8 mouse cellular contexts compared by ENCODE assay signal in the genomic region with DNA sequence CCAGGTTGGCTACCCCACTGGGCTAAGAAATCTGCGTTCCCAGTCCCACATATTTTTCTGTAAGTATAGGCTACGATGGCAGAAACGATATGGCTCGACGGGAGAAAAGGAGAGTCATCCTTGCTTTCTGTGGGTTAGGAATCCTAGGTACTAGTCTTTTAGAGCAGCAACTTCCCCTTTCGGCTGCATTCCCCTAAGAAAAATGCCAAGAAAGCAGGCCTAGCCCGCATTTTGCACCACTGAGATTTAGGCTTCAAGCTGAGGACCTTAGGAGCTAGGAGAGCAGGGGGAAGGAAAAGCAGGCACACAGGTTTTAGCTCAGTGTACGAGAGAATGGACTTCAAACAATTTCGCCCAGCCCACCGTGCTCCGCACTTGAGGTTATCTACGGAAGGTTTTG. TPM values are rescaled to one million over a fixed set of nuclear protein-coding genes. Genes with fewer than 3 reads are reported as not detected.
DNase-seq lines count a peak whose midpoint lies in the region; ATAC-seq and TF ChIP-seq lines count a peak whose summit lies in the region.

No protein-coding gene starts in this region.

- peaks cover 19% of the 10 kb centered on the region for H3K36me3 ChIP-seq in E14TG2a.4 (ENCODE audit: insufficient read depth, low read length)
- H3K36me3 ChIP-seq in forebrain, embryonic 11.5 days (ENCODE audit: control insufficient read depth, insufficient read depth, low read length) = no peaks in the 10 kb centered on the region
- H3K36me3 ChIP-seq in limb, embryonic 14.5 days (ENCODE audit: control insufficient read depth, insufficient read depth, low read length) = peaks cover 11% of the 10 kb centered on the region; the same call in 1 of the 2 replicates
- H3K36me3 ChIP-seq in neural tube, embryonic 11.5 days (ENCODE audit: control insufficient read depth, insufficient read depth, low read length) = no peaks in the 10 kb centered on the region

- WGBS in forebrain, embryonic 11.5 days = 40% methylated on average over 12 of the region's 12 CpGs
- WGBS in limb, embryonic 14.5 days = 30% methylated on average over 12 of the region's 12 CpGs
- WGBS in neural tube, embryonic 11.5 days = 28% methylated on average over 12 of the region's 12 CpGs

- TF ChIP-seq CTCF in E14TG2a.4 (conservative IDR thresholded peaks at IDR 0.05; ENCODE audit: low read length) = no peak

- TF ChIP-seq POLR2A in limb, embryonic 14.5 days (IDR thresholded peaks at IDR 0.05; ENCODE audit: borderline replicate concordance, extremely low read depth, insufficient read depth, insufficient read length) = no peak

- no peak overlapping the region for H3K27ac ChIP-seq in forebrain, embryonic 11.5 days (ENCODE audit: low read depth, low read length)
- H3K27ac ChIP-seq in limb, embryonic 14.5 days (replicated peaks; ENCODE audit: low read depth, low read length) = peak overlapping the region; percentile 94; the same call in 1 of the 2 replicates
- no peak overlapping the region for H3K27ac ChIP-seq in neural tube, embryonic 11.5 days (ENCODE audit: low read depth, low read length)

- H3K4me1 ChIP-seq in E14TG2a.4 (replicated peaks; ENCODE audit: low read depth, low read length) = peaks cover 7% of the 10 kb centered on the region; the same call in 1 of the 2 replicates
- H3K4me1 ChIP-seq in forebrain, embryonic 11.5 days (replicated peaks; ENCODE audit: control insufficient read depth, insufficient read depth, low read length) = no peaks in the 10 kb centered on the region
- no peaks in the 10 kb centered on the region for H3K4me1 ChIP-seq in limb, embryonic 14.5 days (ENCODE audit: control insufficient read depth, insufficient read depth, low read length)
- no peaks in the 10 kb centered on the region for H3K4me1 ChIP-seq in neural tube, embryonic 11.5 days (ENCODE audit: control insufficient read depth, insufficient read depth, low read length)

- H3K4me2 ChIP-seq in forebrain, embryonic 11.5 days (ENCODE audit: low read depth, low read length, severe bottlenecking) = peak overlapping the region; percentile 46
- H3K4me2 ChIP-seq in limb, embryonic 14.5 days (replicated peaks; ENCODE audit: low read depth, low read length, severe bottlenecking) = peak overlapping the region; percentile 46
- peak overlapping the region; percentile 50 for H3K4me2 ChIP-seq in neural tube, embryonic 11.5 days (ENCODE audit: low read depth)

- H3K9me3 ChIP-seq in E14TG2a.4 (ENCODE audit: low read length) = no peaks in the 10 kb centered on the region
- H3K9me3 ChIP-seq in forebrain, embryonic 11.5 days (ENCODE audit: control insufficient read depth, low read length) = no peaks in the 10 kb centered on the region
- H3K9me3 ChIP-seq in limb, embryonic 14.5 days (ENCODE audit: control insufficient read depth, low read length) = no peaks in the 10 kb centered on the region
- H3K9me3 ChIP-seq in neural tube, embryonic 11.5 days (ENCODE audit: control insufficient read depth, low read length) = no peaks in the 10 kb centered on the region

- peak; percentile 15 to 19 for DNase-seq in heart, adult 18-20 months
- DNase-seq in heart, postnatal 10 days = no peak
- no peak for DNase-seq in forebrain, embryonic 11.5 days (ENCODE audit: low spot score)
- no peak for DNase-seq in limb, embryonic 14.5 days (ENCODE audit: low spot score)
- DNase-seq in neural tube, embryonic 11.5 days (ENCODE audit: low spot score) = no peak
- no peak for DNase-seq in natural killer cell, adult 2 months (ENCODE audit: low spot score in 2 of 2)
- DNase-seq in adrenal gland, adult 18-20 months (ENCODE audit: low spot score in 2 of 2) = no peak

- ATAC-seq in forebrain, embryonic 11.5 days (replicated peaks; ENCODE audit: low FRiP score) = no peak
- ATAC-seq in limb, embryonic 14.5 days (ENCODE audit: low FRiP score, low read depth) = no peak
- no peak for ATAC-seq in neural tube, embryonic 11.5 days (ENCODE audit: insufficient read depth, low FRiP score, low TSS enrichment)

- no peaks in the 10 kb centered on the region for H3K27me3 ChIP-seq in E14TG2a.4 (ENCODE audit: insufficient read depth, low read length)
- no peaks in the 10 kb centered on the region for H3K27me3 ChIP-seq in forebrain, embryonic 11.5 days (ENCODE audit: control insufficient read depth, insufficient read depth, low read length)
- H3K27me3 ChIP-seq in limb, embryonic 14.5 days (ENCODE audit: control insufficient read depth, insufficient read depth, low read length) = no peaks in the 10 kb centered on the region
- no peaks in the 10 kb centered on the region for H3K27me3 ChIP-seq in neural tube, embryonic 11.5 days (ENCODE audit: control insufficient read depth, insufficient read depth, low read length)

- peak overlapping the region; percentile 74 for H3K4me3 ChIP-seq in E14TG2a.4 (replicated peaks; ENCODE audit: low read length)
- H3K4me3 ChIP-seq in forebrain, embryonic 11.5 days (ENCODE audit: low read depth, low read length) = peak overlapping the region; percentile 49
- H3K4me3 ChIP-seq in limb, embryonic 14.5 days (replicated peaks; ENCODE audit: low read length) = peak overlapping the region; percentile 53
- H3K4me3 ChIP-seq in neural tube, embryonic 11.5 days (ENCODE audit: low read depth, low read length) = peak overlapping the region; percentile 54

- H3K9ac ChIP-seq in forebrain, embryonic 11.5 days (ENCODE audit: low read length) = peak overlapping the region; percentile 73; the same call in 1 of the 2 replicates
- peak overlapping the region; percentile 89 for H3K9ac ChIP-seq in limb, embryonic 14.5 days (ENCODE audit: low read depth, low read length, severe bottlenecking)
- H3K9ac ChIP-seq in neural tube, embryonic 11.5 days (ENCODE audit: low read length) = peak overlapping the region; percentile 39

- intact Hi-C loops in heart, postnatal 10 days (cut with DNase I) = loop anchor here (10.0 kb wide), 1 partner anchor 342 kb away; no protein-coding TSS in a partner anchor

RNA-seq across cellular contexts. Expression of a gene that starts 0.9 kb away (rescaled TPM):
- 10 to 100 TPM; 21.8 to 25.6 TPM for total RNA-seq in heart, adult 18-20 months (2021)
- 10 to 100 TPM; 31.4 to 32.6 TPM for total RNA-seq in heart, postnatal 10 days (2021)
- 21.9 and 25.9 TPM in 2 replicates for polyA plus RNA-seq in forebrain, embryonic 11.5 days (2014; fragmentation: Nextera tagmentation; extraction: Ambion mirVana)
- 33.8 and 34.4 TPM in 2 replicates for polyA plus RNA-seq in limb, embryonic 14.5 days (2012; rRNA removed)
- polyA plus RNA-seq in limb, embryonic 14.5 days (2014; fragmentation: Nextera tagmentation; extraction: Ambion mirVana) = 36.2 and 39.0 TPM in 2 replicates
- 34.2 and 36.4 TPM in 2 replicates for polyA plus RNA-seq in neural tube, embryonic 11.5 days (2014; fragmentation: Nextera tagmentation; extraction: Ambion mirVana)
- 10 to 100 TPM; 24.9 to 30.6 TPM for total RNA-seq in adrenal gland, adult 18-20 months (2021)

Comparison
In these comparisons a context has a peak if more than half of its experiments do, and no peak if none do; other contexts are left out.
1. DNase-seq: peak in heart, adult 18-20 months (2 of 2); none in heart, postnatal 10 days (0 of 2), forebrain, embryonic 11.5 days (single experiment), limb, embryonic 14.5 days (single experiment), neural tube, embryonic 11.5 days (single experiment), natural killer cell, adult 2 months (0 of 2) and adrenal gland, adult 18-20 months (0 of 2).
2. H3K9ac ChIP-seq: peak in every context shown above with its lines; median percentile 89 in limb, embryonic 14.5 days; 73 in forebrain, embryonic 11.5 days; 39 in neural tube, embryonic 11.5 days.
3. Peak in every context shown above with its lines, with median percentiles within 50 percentile points of each other: H3K4me3 ChIP-seq and H3K4me2 ChIP-seq.